Mouse (Mus musculus): ENCODE measurements around the gene Crebrf. TPM values are rescaled to one million over a fixed set of nuclear protein-coding genes. Genes with fewer than 3 reads are reported as not detected.

Gene Crebrf
- polyA plus RNA-seq, 1 experiment, result 10.5 TPM

- TF ChIP-seq CTCF (IDR thresholded peaks at IDR 0.05; ENCODE audit: insufficient read depth, low read length) (no peak), POLR2A (IDR thresholded peaks at IDR 0.05; ENCODE audit: borderline replicate concordance, extremely low read depth, low read depth, low read length) (no peak)
- peaks cover 4% of the 10 kb centered on the region for H3K4me1 ChIP-seq (ENCODE audit: control insufficient read depth, insufficient read depth, low read length)
- 93% methylated on average over 8 of the region's 8 CpGs for WGBS
- no peak overlapping the region for H3K4me3 ChIP-seq (replicated peaks; ENCODE audit: extremely low read depth, low read depth, low read length)
- DNase-seq, result no peak
Measured at GRCm38 (mm10) chr17:26784525-26784924, 69.1 kb downstream of the Crebrf start.

DNA sequence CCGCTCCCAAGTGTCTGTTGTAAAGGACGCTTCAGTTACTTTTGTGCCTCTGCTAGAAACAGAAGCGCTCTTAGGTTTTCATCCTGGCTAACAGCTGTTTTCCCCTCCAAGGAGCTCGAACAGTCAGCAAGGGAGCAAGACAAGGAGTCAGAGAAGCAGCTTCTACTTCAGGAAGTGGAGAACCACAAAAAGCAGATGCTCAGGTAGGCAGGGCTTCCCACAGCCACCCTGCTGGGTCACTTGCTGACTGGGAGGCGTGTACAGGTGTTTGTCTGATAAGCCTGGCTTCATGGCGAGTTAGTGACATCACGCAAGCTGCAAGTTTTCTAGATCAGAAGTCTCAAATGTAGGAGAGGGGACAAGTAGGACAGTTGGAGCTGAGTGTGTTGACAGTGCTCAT is 71.1 kb downstream of the Crebrf start:
- 82% methylated on average over 7 of the region's 7 CpGs for WGBS
- no peak for DNase-seq
- Histone ChIP-seq H3K4me3 (replicated peaks; ENCODE audit: extremely low read depth, low read depth, low read length) (no peak overlapping the region), H3K4me1 (ENCODE audit: control insufficient read depth, insufficient read depth, low read length) (peaks cover 3% of the 10 kb centered on the region)
- no peak for TF ChIP-seq CTCF (IDR thresholded peaks at IDR 0.05; ENCODE audit: insufficient read depth, low read length)
- TF ChIP-seq POLR2A (IDR thresholded peaks at IDR 0.05; ENCODE audit: borderline replicate concordance, extremely low read depth, low read depth, low read length), result no peak

DNA sequence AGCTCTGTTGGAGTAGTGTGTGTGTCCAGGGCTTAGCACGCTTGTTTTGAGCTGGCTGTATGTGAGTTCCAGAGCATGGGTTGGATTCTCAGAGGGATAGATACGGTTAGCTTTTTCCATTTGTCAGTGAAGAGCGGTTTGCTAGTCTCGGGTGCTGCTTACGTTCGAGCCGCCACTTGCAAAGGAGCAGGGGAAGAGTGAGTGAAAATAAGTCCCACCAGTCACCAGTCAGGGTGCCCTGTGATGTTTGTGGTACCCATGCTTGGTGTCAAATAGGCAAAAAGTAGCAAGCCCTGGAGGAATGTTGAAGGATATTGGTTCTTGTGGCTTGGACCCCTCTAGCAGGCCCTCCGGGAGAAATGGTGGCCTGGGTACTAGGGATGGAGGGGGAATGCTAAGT is 73.5 kb downstream of the Crebrf start:
- TF ChIP-seq POLR2A (IDR thresholded peaks at IDR 0.05; ENCODE audit: borderline replicate concordance, extremely low read depth, low read depth, low read length), result no peak
- no peak for TF ChIP-seq CTCF (IDR thresholded peaks at IDR 0.05; ENCODE audit: insufficient read depth, low read length)
- Histone ChIP-seq H3K4me3 (replicated peaks; ENCODE audit: extremely low read depth, low read depth, low read length) (no peak overlapping the region), H3K4me1 (ENCODE audit: control insufficient read depth, insufficient read depth, low read length) (no peaks in the 10 kb centered on the region)
- WGBS, result 94% methylated on average over 8 of the region's 8 CpGs
- DNase-seq, result no peak

GRCm38 (mm10) chr17:26789460-26790268 is 74.2 kb downstream of the Crebrf start:
- Histone ChIP-seq H3K4me3 (replicated peaks; ENCODE audit: extremely low read depth, low read depth, low read length) (no peak overlapping the region), H3K4me1 (ENCODE audit: control insufficient read depth, insufficient read depth, low read length) (no peaks in the 10 kb centered on the region)
- 88% methylated on average over 8 of the region's 8 CpGs for WGBS
- no peak for DNase-seq
- TF ChIP-seq POLR2A (IDR thresholded peaks at IDR 0.05; ENCODE audit: borderline replicate concordance, extremely low read depth, low read depth, low read length), result no peak
- TF ChIP-seq CTCF (IDR thresholded peaks at IDR 0.05; ENCODE audit: insufficient read depth, low read length), result no peak

- TF ChIP-seq POLR2A (IDR thresholded peaks at IDR 0.05; ENCODE audit: borderline replicate concordance, extremely low read depth, low read depth, low read length), result no peak
- no peak for TF ChIP-seq CTCF (IDR thresholded peaks at IDR 0.05; ENCODE audit: insufficient read depth, low read length)
- 86% methylated on average over 11 of the region's 11 CpGs for WGBS
- Histone ChIP-seq H3K4me3 (replicated peaks; ENCODE audit: extremely low read depth, low read depth, low read length) (no peak overlapping the region), H3K4me1 (ENCODE audit: control insufficient read depth, insufficient read depth, low read length) (no peaks in the 10 kb centered on the region)
- no peak for DNase-seq
Measured at GRCm38 (mm10) chr17:26790269-26791214, 75.1 kb downstream of the Crebrf start.

GRCm38 (mm10) chr17:26791580-26791979 is 76.1 kb downstream of the Crebrf start:
- DNase-seq, result no peak
- no peak for TF ChIP-seq CTCF (IDR thresholded peaks at IDR 0.05; ENCODE audit: insufficient read depth, low read length)
- no peak for TF ChIP-seq POLR2A (IDR thresholded peaks at IDR 0.05; ENCODE audit: borderline replicate concordance, extremely low read depth, low read depth, low read length)
- Histone ChIP-seq H3K4me3 (replicated peaks; ENCODE audit: extremely low read depth, low read depth, low read length) (no peak overlapping the region), H3K4me1 (ENCODE audit: control insufficient read depth, insufficient read depth, low read length) (no peaks in the 10 kb centered on the region)
- 80% methylated on average over 7 of the region's 7 CpGs for WGBS

DNA sequence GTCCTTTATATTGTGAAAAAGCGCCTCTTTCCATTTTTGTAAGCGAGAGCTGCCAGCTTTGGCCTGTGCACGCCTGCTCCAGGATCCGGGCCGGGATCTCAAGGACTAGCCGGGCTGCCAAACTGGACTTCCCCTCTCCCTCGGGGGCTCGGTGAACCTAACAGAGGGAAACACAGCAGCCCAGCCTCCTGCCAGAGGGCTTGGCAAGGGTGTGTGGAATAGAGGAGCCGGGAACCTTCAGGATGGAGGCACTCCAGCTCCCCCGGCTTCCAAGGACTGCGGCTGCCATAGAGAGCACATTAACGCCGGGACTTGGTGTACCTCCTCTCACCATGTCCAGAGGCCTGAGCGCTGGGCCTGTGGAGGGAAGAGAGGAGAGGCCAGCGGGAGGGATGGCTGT is 76.6 kb downstream of the Crebrf start:
- no peak for DNase-seq
- TF ChIP-seq CTCF (IDR thresholded peaks at IDR 0.05; ENCODE audit: insufficient read depth, low read length), result no peak
- TF ChIP-seq POLR2A (IDR thresholded peaks at IDR 0.05; ENCODE audit: borderline replicate concordance, extremely low read depth, low read depth, low read length), result no peak
- Histone ChIP-seq H3K4me3 (replicated peaks; ENCODE audit: extremely low read depth, low read depth, low read length) (no peak overlapping the region), H3K4me1 (ENCODE audit: control insufficient read depth, insufficient read depth, low read length) (no peaks in the 10 kb centered on the region)
- 81% methylated on average over 15 of the region's 15 CpGs for WGBS

DNA sequence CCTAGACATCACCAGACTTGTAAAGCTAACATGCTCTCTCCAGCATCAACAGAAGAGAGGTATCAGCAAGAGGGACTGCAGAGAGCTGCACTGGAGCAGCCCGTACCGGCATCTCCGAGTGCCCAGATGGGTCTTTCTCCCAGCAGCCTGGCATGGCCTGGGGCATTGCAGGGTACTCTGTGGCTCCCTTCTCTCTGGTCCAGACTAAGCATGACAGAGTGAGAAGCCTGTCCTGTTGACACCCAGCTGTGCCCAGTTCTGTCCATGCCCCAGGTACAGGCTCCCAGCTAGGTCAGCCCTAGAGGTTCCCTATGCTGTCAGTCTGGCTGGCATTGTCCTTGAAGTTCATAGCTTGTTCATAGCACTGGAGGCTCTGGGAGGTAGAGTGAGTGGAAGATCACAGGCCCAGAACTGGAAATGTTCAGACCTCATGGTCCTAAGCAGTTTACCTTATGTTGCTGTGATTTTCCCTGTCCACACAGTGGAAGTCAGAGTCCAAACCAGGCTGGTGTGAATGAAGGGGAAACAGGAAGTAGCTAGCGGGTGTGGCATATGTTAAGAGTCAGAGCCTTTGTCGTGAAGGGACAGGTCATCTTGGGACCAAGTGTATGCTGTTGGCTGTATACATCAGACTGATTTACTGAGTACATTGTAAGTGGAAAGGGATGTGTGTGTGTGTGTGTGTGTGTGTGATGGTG is 77.8 kb downstream of the Crebrf start:
- Histone ChIP-seq H3K4me3 (replicated peaks; ENCODE audit: extremely low read depth, low read depth, low read length) (no peak overlapping the region), H3K4me1 (ENCODE audit: control insufficient read depth, insufficient read depth, low read length) (no peaks in the 10 kb centered on the region)
- 70% methylated on average over 5 of the region's 5 CpGs for whole genome bisulfite sequencing
- no peak for DNase-seq
- TF ChIP-seq CTCF (IDR thresholded peaks at IDR 0.05; ENCODE audit: insufficient read depth, low read length), result no peak

- TF ChIP-seq POLR2A (IDR thresholded peaks at IDR 0.05; ENCODE audit: borderline replicate concordance, extremely low read depth, low read depth, low read length) (no peak), CTCF (IDR thresholded peaks at IDR 0.05; ENCODE audit: insufficient read depth, low read length) (peak; percentile 73)
- peak; percentile 46 for DNase-seq
- H3K4me3 ChIP-seq (replicated peaks; ENCODE audit: extremely low read depth, low read depth, low read length), result no peak overlapping the region
- H3K4me1 ChIP-seq (ENCODE audit: control insufficient read depth, insufficient read depth, low read length), result no peaks in the 10 kb centered on the region
- WGBS, result 15% methylated on average over 3 of the region's 3 CpGs
Measured at GRCm38 (mm10) chr17:26794744-26795143, 79.3 kb downstream of the Crebrf start.
